ENCODE assay signal across 9 mouse cellular contexts in the genomic region with DNA sequence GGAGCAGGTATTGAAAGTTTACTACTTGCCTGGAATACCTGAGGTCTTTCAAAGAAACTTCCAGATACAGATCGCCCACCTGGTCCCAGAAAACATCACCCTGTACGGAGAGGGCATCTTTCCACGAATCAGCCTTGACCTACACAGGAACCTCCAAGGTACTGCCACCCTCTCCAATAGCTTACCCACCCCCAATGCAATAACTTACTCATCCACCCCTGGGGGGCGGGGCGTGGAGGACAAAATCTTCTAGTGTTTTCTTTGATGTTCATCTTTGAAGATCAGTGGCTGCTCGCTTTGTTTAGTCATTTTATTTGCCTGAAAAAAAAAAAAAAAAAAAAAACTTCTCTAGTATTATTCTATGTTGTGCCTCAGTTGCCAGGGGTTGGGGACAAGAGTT.
"Had no signal": no experiment of that assay in that cellular context is flagged by ENCODE, and none has a peak within 500 bp of the region (broad histone marks: within the 10 kb centered on the region; RNA-seq: fewer than 3 reads in every experiment).

No protein-coding gene starts in this region.

- H3K9me3 ChIP-seq: limb, embryonic 15.5 days; liver, embryonic 13.5 days; midbrain, embryonic 13.5 days; neural tube, embryonic 12.5 days had no signal

- H3K4me3 ChIP-seq: left cerebral cortex, adult 2 months; limb, embryonic 15.5 days; liver, embryonic 13.5 days; midbrain, embryonic 13.5 days; neural tube, embryonic 12.5 days had no signal

- H3K36me3 ChIP-seq: limb, embryonic 15.5 days; liver, embryonic 13.5 days; midbrain, embryonic 13.5 days; neural tube, embryonic 12.5 days had no signal

- H3K4me1 ChIP-seq: limb, embryonic 15.5 days; midbrain, embryonic 13.5 days; neural tube, embryonic 12.5 days had no signal

- H3K4me2 ChIP-seq: limb, embryonic 15.5 days; liver, embryonic 13.5 days; midbrain, embryonic 13.5 days; neural tube, embryonic 12.5 days had no signal

- DNase-seq: kidney, adult 8-10 months; kidney, postnatal 25 days; right cerebral cortex, postnatal 4 days; spleen, adult 18-20 months had no signal

- H3K27ac ChIP-seq: left cerebral cortex, adult 2 months; limb, embryonic 15.5 days; liver, embryonic 13.5 days; midbrain, embryonic 13.5 days; neural tube, embryonic 12.5 days had no signal

- H3K9ac ChIP-seq: limb, embryonic 15.5 days; liver, embryonic 13.5 days; midbrain, embryonic 13.5 days; neural tube, embryonic 12.5 days had no signal

- H3K27me3 ChIP-seq: limb, embryonic 15.5 days; liver, embryonic 13.5 days; neural tube, embryonic 12.5 days had no signal
